Mouse (Mus musculus): ENCODE results near the gene Carmil2.

Gene Carmil2

DNA sequence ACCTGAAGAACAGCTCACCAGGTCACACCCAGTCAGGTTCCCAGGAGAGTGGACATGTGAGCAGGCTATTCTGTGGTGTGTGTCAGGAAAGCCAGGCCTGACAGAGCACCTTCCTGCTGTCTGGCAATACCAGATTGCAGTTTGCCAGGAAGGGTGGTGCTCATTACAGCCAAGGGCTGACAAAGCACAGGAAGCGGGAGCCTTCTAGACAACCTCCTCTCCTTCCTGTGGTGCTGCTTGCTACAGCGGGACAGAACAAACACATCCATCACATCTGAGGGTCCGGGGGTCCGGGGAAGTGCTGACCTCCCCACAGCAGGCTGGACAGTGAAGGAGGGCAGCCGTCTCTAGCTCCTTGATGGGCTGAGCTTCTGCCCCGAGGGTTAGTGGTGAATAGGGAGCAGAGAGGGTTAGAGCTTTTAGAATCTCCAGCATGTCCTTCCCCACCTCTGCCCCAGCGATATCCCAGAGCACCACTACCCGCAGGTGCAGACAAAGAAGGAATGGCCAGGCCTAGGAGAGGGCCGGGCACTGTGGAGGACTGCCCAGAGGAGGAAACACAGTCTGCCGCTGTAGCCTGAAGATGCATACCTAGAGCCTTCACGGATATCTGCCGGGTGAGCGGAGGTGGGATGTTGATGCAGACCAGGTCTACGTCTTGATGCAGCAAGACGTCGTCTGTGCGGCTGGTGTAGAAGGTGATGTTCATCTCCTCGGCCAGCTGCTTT is 41.5 kb downstream of the Carmil2 start:
- DNase-seq = no peak

- DNase-seq = no peak
These were observed 46.1 kb downstream of the Carmil2 start for GRCm38 (mm10) chr8:105732186-105732585.

DNA sequence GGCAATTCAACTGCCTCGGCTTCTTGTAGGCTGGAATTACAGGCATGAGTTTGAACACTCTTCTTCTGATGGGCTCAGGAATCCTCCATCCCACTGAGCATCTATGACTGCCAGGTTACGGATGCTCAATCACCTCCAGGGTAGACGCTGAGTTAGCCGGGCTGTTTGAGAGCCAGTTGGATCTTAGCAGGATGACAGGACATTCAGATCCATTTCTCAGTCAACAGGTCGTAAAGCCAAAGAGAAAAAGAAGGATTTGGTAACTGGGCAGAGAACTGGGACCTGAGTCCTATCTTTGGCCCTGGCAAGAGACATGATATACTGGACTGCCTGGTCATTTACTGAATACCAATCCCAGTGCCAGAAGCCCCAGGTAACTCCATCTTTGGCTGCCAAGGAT is 53.1 kb downstream of the Carmil2 start:
- DNase-seq = no peak

- DNase-seq = no peak
These were observed 57.2 kb downstream of the Carmil2 start for GRCm38 (mm10) chr8:105743301-105743700.
